Mouse (Mus musculus): ENCODE results near the gene Psmb6. TPM values are rescaled to one million over a fixed set of nuclear protein-coding genes. Genes with fewer than 3 reads are reported as not detected.

The Psmb6 gene
- polyA plus RNA-seq, 1 experiment, result 658 TPM

GRCm38 (mm10) chr11:70573872-70574271 is 48.7 kb downstream of the Psmb6 start:
- TF ChIP-seq CEBPB (IDR thresholded peaks at IDR 0.05; ENCODE audit: low read depth), result no peak
- TF ChIP-seq USF1 (IDR thresholded peaks at IDR 0.05; ENCODE audit: low read depth), result no peak
- no peak for TF ChIP-seq MYOG (IDR thresholded peaks at IDR 0.05; ENCODE audit: control insufficient read depth, extremely low read depth, insufficient read length)
- TF ChIP-seq MAX (IDR thresholded peaks at IDR 0.05), result no peak
- no peak for TF ChIP-seq FOSL1 (IDR thresholded peaks at IDR 0.05; ENCODE audit: insufficient read depth, low read length, poor library complexity, severe bottlenecking)
- no peak for TF ChIP-seq CTCF (IDR thresholded peaks at IDR 0.05; ENCODE audit: control insufficient read depth, insufficient read depth, insufficient read length)
- no peak for TF ChIP-seq MYOD1 (IDR thresholded peaks at IDR 0.05; ENCODE audit: control insufficient read depth, insufficient read length, low read depth)
- H3K36me3 ChIP-seq (ENCODE audit: control insufficient read depth, insufficient read depth), result no peaks in the 10 kb centered on the region
- peaks cover 97% of the 10 kb centered on the region for H3K79me2 ChIP-seq (ENCODE audit: control insufficient read depth, insufficient read depth)
- peak overlapping the region; percentile 41 for H3ac ChIP-seq (ENCODE audit: control insufficient read depth, insufficient read length, low read depth)
- H3K27me3 ChIP-seq (ENCODE audit: control insufficient read depth, insufficient read depth, insufficient read length), result no peaks in the 10 kb centered on the region
- H3K79me3 ChIP-seq (ENCODE audit: low read depth), result peaks cover 64% of the 10 kb centered on the region
- no peak overlapping the region for H3K4me3 ChIP-seq (ENCODE audit: insufficient read depth, poor library complexity, severe bottlenecking)

GRCm38 (mm10) chr11:70577201-70577600 is 52.0 kb downstream of the Psmb6 start:
- TF ChIP-seq MYOD1 (IDR thresholded peaks at IDR 0.05; ENCODE audit: control insufficient read depth, insufficient read length, low read depth) (peak; percentile 67), CTCF (IDR thresholded peaks at IDR 0.05; ENCODE audit: control insufficient read depth, insufficient read depth, insufficient read length) (no peak)
- Histone ChIP-seq H3K36me3 (ENCODE audit: control insufficient read depth, insufficient read depth) (no peaks in the 10 kb centered on the region), H3ac (ENCODE audit: control insufficient read depth, insufficient read length, low read depth) (no peak overlapping the region), H3K79me3 (ENCODE audit: low read depth) (peaks cover 49% of the 10 kb centered on the region), H3K4me3 (ENCODE audit: insufficient read depth, poor library complexity, severe bottlenecking) (no peak overlapping the region), H3K79me2 (ENCODE audit: control insufficient read depth, insufficient read depth) (peaks cover 97% of the 10 kb centered on the region), H3K27me3 (ENCODE audit: control insufficient read depth, insufficient read depth, insufficient read length) (no peaks in the 10 kb centered on the region)

Other genes starting within 250 kb of the Psmb6 start
- gene Alox12e, start 202.7 kb upstream of the Psmb6 start, polyA plus RNA-seq (2012; fragmentation: generic; extraction: Trizol), result 0.04 TPM
- gene Alox15, start 173.3 kb upstream of the Psmb6 start, polyA plus RNA-seq (2012; fragmentation: generic; extraction: Trizol), result not detected
- 40.6 TPM for gene Pelp1, start 115.3 kb upstream of the Psmb6 start, polyA plus RNA-seq (2012; fragmentation: generic; extraction: Trizol)
- gene Arrb2, start 92.7 kb upstream of the Psmb6 start, polyA plus RNA-seq (2012; fragmentation: generic; extraction: Trizol), result 27.6 TPM
- 46.2 TPM for gene Med11, start 73.4 kb upstream of the Psmb6 start, polyA plus RNA-seq (2012; fragmentation: generic; extraction: Trizol)
- gene Zmynd15, start 65.9 kb upstream of the Psmb6 start, polyA plus RNA-seq (2012; fragmentation: generic; extraction: Trizol), result 0.04 TPM
- gene Cxcl16, start 65.4 kb upstream of the Psmb6 start, polyA plus RNA-seq (2012; fragmentation: generic; extraction: Trizol), result 0.19 TPM
- not detected for gene Tm4sf5, start 20.1 kb upstream of the Psmb6 start, polyA plus RNA-seq (2012; fragmentation: generic; extraction: Trizol)
- not detected for gene Vmo1, start 10.8 kb upstream of the Psmb6 start, polyA plus RNA-seq (2012; fragmentation: generic; extraction: Trizol)
- gene Gltpd2, start 6.2 kb upstream of the Psmb6 start, polyA plus RNA-seq (2012; fragmentation: generic; extraction: Trizol), result not detected
- gene Gm40193, start 7.6 kb downstream of the Psmb6 start, polyA plus RNA-seq (2012; fragmentation: generic; extraction: Trizol), result not detected
- 9.3 TPM for gene Pld2, start 14.7 kb downstream of the Psmb6 start, polyA plus RNA-seq (2012; fragmentation: generic; extraction: Trizol)
- 34.5 TPM for gene Mink1, start 37.5 kb downstream of the Psmb6 start, polyA plus RNA-seq (2012; fragmentation: generic; extraction: Trizol)
- gene 4930544D05Rik, start 90.5 kb downstream of the Psmb6 start, polyA plus RNA-seq (2012; fragmentation: generic; extraction: Trizol), result not detected
- 0.08 TPM for gene Chrne, start 93.8 kb downstream of the Psmb6 start, polyA plus RNA-seq (2012; fragmentation: generic; extraction: Trizol)
- gene Gp1ba, start 113.8 kb downstream of the Psmb6 start, polyA plus RNA-seq (2012; fragmentation: generic; extraction: Trizol), result 0.13 TPM
- gene Rnf167, start 121.9 kb downstream of the Psmb6 start, polyA plus RNA-seq (2012; fragmentation: generic; extraction: Trizol), result 9.0 TPM
- gene Slc25a11, start 122.1 kb downstream of the Psmb6 start, polyA plus RNA-seq (2012; fragmentation: generic; extraction: Trizol), result 136 TPM
- 4,207 TPM for gene Pfn1, start 129.3 kb downstream of the Psmb6 start, polyA plus RNA-seq (2012; fragmentation: generic; extraction: Trizol)
- gene Eno3, start 131.8 kb downstream of the Psmb6 start, polyA plus RNA-seq (2012; fragmentation: generic; extraction: Trizol), result 1,151 TPM
- gene Spag7, start 144.0 kb downstream of the Psmb6 start, polyA plus RNA-seq (2012; fragmentation: generic; extraction: Trizol), result 75.4 TPM
- gene Camta2, start 162.7 kb downstream of the Psmb6 start, polyA plus RNA-seq (2012; fragmentation: generic; extraction: Trizol), result 9.0 TPM
- gene Inca1, start 174.8 kb downstream of the Psmb6 start, polyA plus RNA-seq (2012; fragmentation: generic; extraction: Trizol), result 0.42 TPM
- gene Kif1c, start 175.2 kb downstream of the Psmb6 start, polyA plus RNA-seq (2012; fragmentation: generic; extraction: Trizol), result 99.8 TPM
- 1.1 TPM for gene Zfp3, start 238.8 kb downstream of the Psmb6 start, polyA plus RNA-seq (2012; fragmentation: generic; extraction: Trizol)

Data from C2C12 (cell line).